Mouse (Mus musculus) liver, embryonic 13.5 days (tissue): ENCODE data around the gene C130050O18Rik. TPM values are rescaled to one million over a fixed set of nuclear protein-coding genes. Genes with fewer than 3 reads are reported as not detected.

Source experiments
- ATAC-seq: fragments of 200-750 bp; cut with Nextera tagmentation; 2 replicates; pipeline ENCODE4 v1.8.0; 2017; ENCODE audit warnings: low read depth, mild to moderate bottlenecking, moderate number of reproducible peaks, moderate library complexity
- DNase-seq: peaks from one replicate; pipeline ENCODE4 v3.0.0; 2022
- H3K27ac ChIP-seq: fragments of 300-500 bp; sonication (generic); 2 replicates; pipeline ENCODE4 v1.5.1; 2015; ENCODE audit warnings: moderate library complexity, mild to moderate bottlenecking, inconsistent platforms
- H3K27me3 ChIP-seq: fragments of 300-500 bp; sonication (generic); 2 replicates; pipeline ENCODE4 v1.6.1; 2015; ENCODE audit warnings: mild to moderate bottlenecking, inconsistent platforms
- H3K36me3 ChIP-seq: fragments of 300-500 bp; sonication (generic); 2 replicates; pipeline ENCODE4 v1.6.1; 2015; ENCODE audit warnings: mild to moderate bottlenecking, inconsistent platforms
- H3K4me1 ChIP-seq: fragments of 300-500 bp; sonication (generic); replicated peaks from 2 replicates; pipeline ENCODE4 v1.6.1; 2015; ENCODE audit warnings: inconsistent platforms
- H3K4me2 ChIP-seq: fragments of 300-500 bp; sonication (generic); 2 replicates; pipeline ENCODE4 v1.6.1; 2015; ENCODE audit warnings: inconsistent platforms, mild to moderate bottlenecking, moderate library complexity
- H3K4me3 ChIP-seq: fragments of 300-500 bp; sonication (generic); replicated peaks from 2 replicates; pipeline ENCODE4 v1.5.1; 2015; ENCODE audit warnings: mild to moderate bottlenecking, inconsistent platforms
- H3K9ac ChIP-seq: fragments of 300-500 bp; sonication (generic); 2 replicates; pipeline ENCODE4 v1.6.1; 2015; ENCODE audit warnings: mild to moderate bottlenecking, inconsistent platforms
- H3K9me3 ChIP-seq: fragments of 300-500 bp; sonication (generic); replicated peaks from 2 replicates; pipeline ENCODE4 v1.6.1; 2016; ENCODE audit warnings: inconsistent platforms
- WGBS: fragments of 180-500 bp; shearing (Covaris S2); methylation state at CpG from one replicate; pipeline ENCODE4 v1.1.7; 2015; ENCODE audit not compliant: insufficient replicate concordance; 5-methylcytosine and 5-hydroxymethylcytosine counted together
- polyA plus RNA-seq: library from polyadenylated mRNA; unstranded; fragments of >200 nt; fragmentation: Nextera tagmentation; extraction: Ambion mirVana; gene quantifications from 2 replicates; pipeline ENCODE4 v1.2.1, GENCODE M21; 2015

C130050O18Rik gene
- polyA plus RNA-seq, 1 experiment from 2014 or later, result 0.89 TPM

GRCm38 (mm10) chr5:139402106-139402505, 3.0 kb upstream of the C130050O18Rik start:
- Histone ChIP-seq H3K27me3 (no peaks in the 10 kb centered on the region), H3K36me3 (no peaks in the 10 kb centered on the region), H3K9me3 (no peaks in the 10 kb centered on the region), H3K4me3 (no peak overlapping the region), H3K4me2 (no peak overlapping the region), H3K4me1 (peaks cover 58% of the 10 kb centered on the region), H3K27ac (no peak overlapping the region), H3K9ac (no peak overlapping the region)
- WGBS, result 84% methylated on average over 2 of the region's 2 CpGs
- ATAC-seq (no peak), DNase-seq (no peak)

- Histone ChIP-seq H3K4me3 (no peak overlapping the region), H3K4me1 (peaks cover 56% of the 10 kb centered on the region), H3K9ac (no peak overlapping the region), H3K27ac (peak overlapping the region; percentile 78), H3K27me3 (no peaks in the 10 kb centered on the region), H3K4me2 (no peak overlapping the region; the same call in 1 of the 2 replicates), H3K9me3 (no peaks in the 10 kb centered on the region), H3K36me3 (no peaks in the 10 kb centered on the region)
- DNase-seq (no peak), ATAC-seq (no peak)
- WGBS, result 56% methylated on average over 8 of the region's 8 CpGs
Observed at GRCm38 (mm10) chr5:139403692-139404260, 1.3 kb upstream of the C130050O18Rik start.

- no peaks in the 10 kb centered on the region for H3K27me3 ChIP-seq
- H3K4me1 ChIP-seq, result peaks cover 63% of the 10 kb centered on the region
- ATAC-seq, result peak; percentile 26; the same call in 1 of the 2 replicates
- H3K4me2 ChIP-seq, result peak overlapping the region; percentile 35
- no peak for DNase-seq
- WGBS, result 29% methylated on average over 7 of the region's 7 CpGs
- no peaks in the 10 kb centered on the region for H3K36me3 ChIP-seq
- peak overlapping the region; percentile 16; the same call in 1 of the 2 replicates for H3K4me3 ChIP-seq
- H3K27ac ChIP-seq, result peak overlapping the region; percentile 78
- H3K9ac ChIP-seq, result peak overlapping the region; percentile 46
- H3K9me3 ChIP-seq, result no peaks in the 10 kb centered on the region
Observed at GRCm38 (mm10) chr5:139405478-139405877, 398 bp downstream of the C130050O18Rik start.

- no peak for DNase-seq
- H3K4me1 ChIP-seq, result peaks cover 65% of the 10 kb centered on the region
- H3K4me3 ChIP-seq, result peak overlapping the region; percentile 16; the same call in 1 of the 2 replicates
- H3K9me3 ChIP-seq, result no peaks in the 10 kb centered on the region
- H3K9ac ChIP-seq, result peak overlapping the region; percentile 46; the same call in 1 of the 2 replicates
- no peaks in the 10 kb centered on the region for H3K36me3 ChIP-seq
- WGBS, result 44% methylated on average over 3 of the region's 3 CpGs
- H3K4me2 ChIP-seq, result peak overlapping the region; percentile 35
- H3K27ac ChIP-seq, result peak overlapping the region; percentile 78; the same call in 1 of the 2 replicates
- H3K27me3 ChIP-seq, result no peaks in the 10 kb centered on the region
- no peak for ATAC-seq
Observed at GRCm38 (mm10) chr5:139405953-139406352, 873 bp downstream of the C130050O18Rik start.

- H3K27ac ChIP-seq, result peak overlapping the region; percentile 41
- peaks cover 65% of the 10 kb centered on the region for H3K4me1 ChIP-seq
- peak overlapping the region; percentile 33 for H3K4me2 ChIP-seq
- WGBS, result 73% methylated on average over 14 of the region's 14 CpGs
- ATAC-seq (no peak), DNase-seq (no peak)
- H3K9me3 ChIP-seq, result no peaks in the 10 kb centered on the region
- H3K4me3 ChIP-seq, result 0 out of 2 replicates have a peak overlapping the region, but pooled peaks have one; percentile 9
- H3K27me3 ChIP-seq, result no peaks in the 10 kb centered on the region
- no peaks in the 10 kb centered on the region for H3K36me3 ChIP-seq
- H3K9ac ChIP-seq, result 0 out of 2 replicates have a peak overlapping the region, but pooled peaks have one; percentile 13
Observed at GRCm38 (mm10) chr5:139407121-139407885, 2.2 kb downstream of the C130050O18Rik start.

- Histone ChIP-seq H3K36me3 (no peaks in the 10 kb centered on the region), H3K27me3 (no peaks in the 10 kb centered on the region), H3K9me3 (no peaks in the 10 kb centered on the region), H3K27ac (peak overlapping the region; percentile 41; the same call in 1 of the 2 replicates), H3K9ac (no peak overlapping the region), H3K4me1 (peaks cover 60% of the 10 kb centered on the region), H3K4me2 (no peak overlapping the region), H3K4me3 (no peak overlapping the region)
- no peak for DNase-seq
- ATAC-seq, result no peak
- 43% methylated on average over 7 of the region's 7 CpGs for WGBS
Observed at GRCm38 (mm10) chr5:139408511-139408910, 3.4 kb downstream of the C130050O18Rik start.

GRCm38 (mm10) chr5:139409412-139409811, 4.3 kb downstream of the C130050O18Rik start:
- Histone ChIP-seq H3K4me3 (no peak overlapping the region), H3K9me3 (no peaks in the 10 kb centered on the region), H3K36me3 (peaks cover 5% of the 10 kb centered on the region; the same call in 1 of the 2 replicates), H3K4me2 (no peak overlapping the region), H3K9ac (no peak overlapping the region), H3K27ac (0 out of 2 replicates have a peak overlapping the region, but pooled peaks have one; percentile 27), H3K27me3 (no peaks in the 10 kb centered on the region), H3K4me1 (peaks cover 51% of the 10 kb centered on the region)
- 72% methylated on average over 12 of the region's 12 CpGs for WGBS
- DNase-seq, result no peak
- no peak for ATAC-seq

- H3K4me1 ChIP-seq, result peaks cover 45% of the 10 kb centered on the region
- ATAC-seq (no peak), DNase-seq (no peak)
- H3K27me3 ChIP-seq, result no peaks in the 10 kb centered on the region
- H3K9me3 ChIP-seq, result no peaks in the 10 kb centered on the region
- no peak overlapping the region for H3K9ac ChIP-seq
- H3K4me2 ChIP-seq, result no peak overlapping the region
- WGBS, result 73% methylated on average over 4 of the region's 4 CpGs
- H3K4me3 ChIP-seq, result no peak overlapping the region
- peaks cover 11% of the 10 kb centered on the region; the same call in 1 of the 2 replicates for H3K36me3 ChIP-seq
- no peak overlapping the region; the same call in 1 of the 2 replicates for H3K27ac ChIP-seq
Observed at GRCm38 (mm10) chr5:139410056-139410455, 5.0 kb downstream of the C130050O18Rik start.

GRCm38 (mm10) chr5:139411117-139411516, 6.0 kb downstream of the C130050O18Rik start:
- Histone ChIP-seq H3K4me3 (no peak overlapping the region), H3K36me3 (peaks cover 12% of the 10 kb centered on the region; the same call in 1 of the 2 replicates), H3K27me3 (no peaks in the 10 kb centered on the region), H3K9me3 (no peaks in the 10 kb centered on the region), H3K4me2 (no peak overlapping the region), H3K27ac (no peak overlapping the region), H3K4me1 (peaks cover 34% of the 10 kb centered on the region), H3K9ac (no peak overlapping the region)
- DNase-seq, result no peak
- 75% methylated on average over 6 of the region's 6 CpGs for WGBS
- ATAC-seq, result no peak

GRCm38 (mm10) chr5:139411665-139412314, 6.7 kb downstream of the C130050O18Rik start:
- Histone ChIP-seq H3K4me2 (no peak overlapping the region), H3K4me3 (no peak overlapping the region), H3K27me3 (no peaks in the 10 kb centered on the region), H3K27ac (no peak overlapping the region), H3K9me3 (no peaks in the 10 kb centered on the region), H3K36me3 (peaks cover 12% of the 10 kb centered on the region; the same call in 1 of the 2 replicates), H3K9ac (no peak overlapping the region), H3K4me1 (peaks cover 30% of the 10 kb centered on the region)
- WGBS, result 71% methylated on average over 15 of the region's 15 CpGs
- ATAC-seq (no peak), DNase-seq (no peak)

- H3K4me2 ChIP-seq, result no peak overlapping the region
- H3K4me3 ChIP-seq, result no peak overlapping the region
- H3K9me3 ChIP-seq, result no peaks in the 10 kb centered on the region
- H3K4me1 ChIP-seq, result peaks cover 15% of the 10 kb centered on the region
- H3K9ac ChIP-seq, result no peak overlapping the region
- no peak for DNase-seq
- H3K27me3 ChIP-seq, result no peaks in the 10 kb centered on the region
- H3K27ac ChIP-seq, result no peak overlapping the region
- no peak for ATAC-seq
- peaks cover 15% of the 10 kb centered on the region; the same call in 1 of the 2 replicates for H3K36me3 ChIP-seq
- 72% methylated on average over 4 of the region's 4 CpGs for WGBS
Observed at GRCm38 (mm10) chr5:139413545-139413944, 8.5 kb downstream of the C130050O18Rik start.
